Mouse (Mus musculus) urinary bladder, postnatal 10 days (tissue): ENCODE results near the gene E2f4.

Experiments used
- DNase-seq: peaks from one replicate; pipeline ENCODE4 v3.0.0; 2022; ENCODE audit warnings: low spot score

E2f4 gene

GRCm38 (mm10) chr8:105317941-105318340 lies 20.5 kb downstream of the E2f4 start:
- DNase-seq, result no peak

- no peak for DNase-seq
These were observed 21.3 kb downstream of the E2f4 start for GRCm38 (mm10) chr8:105318662-105319190.

- no peak for DNase-seq
These were observed 25.7 kb downstream of the E2f4 start for GRCm38 (mm10) chr8:105323183-105323582.

GRCm38 (mm10) chr8:105325641-105326093 lies 28.2 kb downstream of the E2f4 start:
- no peak for DNase-seq

GRCm38 (mm10) chr8:105326141-105326672 lies 28.7 kb downstream of the E2f4 start, which contains the start of the genes Lrrc29 and Tmem208:
Gene Lrrc29, minus strand, starts transcription at chr8:105326278.
Gene Tmem208, plus strand, starts transcription at chr8:105326354.
- peak; percentile 90 for DNase-seq

- no peak for DNase-seq
These were observed 29.5 kb downstream of the E2f4 start for GRCm38 (mm10) chr8:105326968-105327367.

GRCm38 (mm10) chr8:105330325-105330724 lies 32.9 kb downstream of the E2f4 start:
- DNase-seq, result no peak

GRCm38 (mm10) chr8:105331469-105331868 lies 34.0 kb downstream of the E2f4 start:
- no peak for DNase-seq

GRCm38 (mm10) chr8:105331931-105332330 lies 34.5 kb downstream of the E2f4 start:
- no peak for DNase-seq

- no peak for DNase-seq
These were observed 35.1 kb downstream of the E2f4 start for GRCm38 (mm10) chr8:105332523-105332922.

- DNase-seq, result no peak
These were observed 39.1 kb downstream of the E2f4 start for GRCm38 (mm10) chr8:105336373-105337130.

GRCm38 (mm10) chr8:105338992-105339391 lies 41.5 kb downstream of the E2f4 start:
- no peak for DNase-seq

GRCm38 (mm10) chr8:105339886-105340635 lies 42.6 kb downstream of the E2f4 start:
- DNase-seq, result no peak

GRCm38 (mm10) chr8:105341399-105341798 lies 43.9 kb downstream of the E2f4 start:
- no peak for DNase-seq

GRCm38 (mm10) chr8:105342768-105343167 lies 45.3 kb downstream of the E2f4 start:
- no peak for DNase-seq

GRCm38 (mm10) chr8:105343791-105344574 lies 46.5 kb downstream of the E2f4 start:
- no peak for DNase-seq

GRCm38 (mm10) chr8:105345061-105345975 lies 47.9 kb downstream of the E2f4 start:
- no peak for DNase-seq

GRCm38 (mm10) chr8:105346611-105347427 lies 49.4 kb downstream of the E2f4 start:
- DNase-seq, result no peak

GRCm38 (mm10) chr8:105347428-105348221 lies 50.2 kb downstream of the E2f4 start, which contains the start of gene Fhod1:
Gene Fhod1, minus strand, starts transcription at chr8:105347953.
- peak; percentile 74 for DNase-seq
